Mouse (Mus musculus): ENCODE data around the gene Aloxe3.
"Not testable (repeated sequence)": the region's sequence is repeated elsewhere in the genome, so short reads cannot be mapped to it uniquely, and the experiment has no call there.

The Aloxe3 gene

DNA sequence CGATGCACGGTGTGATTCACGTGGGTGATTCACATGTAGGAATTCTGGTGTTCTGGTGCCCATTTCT lies at the start of gene Aloxe3:
TSS of gene Aloxe3 (plus strand) at position 45 of the 67 bp plus-strand sequence.
- no peak for DNase-seq (ENCODE audit: low spot score in 2 of 2)

GRCm38 (mm10) chr11:69076572-69076971 lies 49.1 kb upstream of the Aloxe3 start:
- no peak for DNase-seq (ENCODE audit: low spot score in 2 of 2)

DNA sequence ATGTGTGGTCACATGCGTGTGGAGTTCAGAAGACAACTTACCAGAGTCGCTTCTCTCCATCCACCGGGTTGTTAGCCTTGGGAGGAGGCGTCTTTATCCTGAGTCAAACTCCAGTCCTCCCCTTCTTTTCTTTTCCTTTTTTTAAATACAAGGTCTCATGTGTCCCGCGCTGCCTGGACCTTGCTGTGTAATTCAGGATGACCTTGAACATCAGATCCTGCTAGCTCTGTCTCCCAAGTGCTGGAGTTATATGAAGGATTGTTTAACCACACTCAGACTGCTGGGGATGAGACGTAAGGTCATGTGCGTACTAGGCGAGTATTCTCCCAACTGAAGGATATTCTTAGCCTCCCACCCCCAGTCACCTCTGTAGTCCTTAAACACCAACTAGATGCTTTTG lies 48.4 kb upstream of the Aloxe3 start:
- DNase-seq (ENCODE audit: low spot score in 2 of 2) = no peak

- no peak for DNase-seq (ENCODE audit: low spot score in 2 of 2)
Measured at GRCm38 (mm10) chr11:69078041-69078440, 47.7 kb upstream of the Aloxe3 start.

DNA sequence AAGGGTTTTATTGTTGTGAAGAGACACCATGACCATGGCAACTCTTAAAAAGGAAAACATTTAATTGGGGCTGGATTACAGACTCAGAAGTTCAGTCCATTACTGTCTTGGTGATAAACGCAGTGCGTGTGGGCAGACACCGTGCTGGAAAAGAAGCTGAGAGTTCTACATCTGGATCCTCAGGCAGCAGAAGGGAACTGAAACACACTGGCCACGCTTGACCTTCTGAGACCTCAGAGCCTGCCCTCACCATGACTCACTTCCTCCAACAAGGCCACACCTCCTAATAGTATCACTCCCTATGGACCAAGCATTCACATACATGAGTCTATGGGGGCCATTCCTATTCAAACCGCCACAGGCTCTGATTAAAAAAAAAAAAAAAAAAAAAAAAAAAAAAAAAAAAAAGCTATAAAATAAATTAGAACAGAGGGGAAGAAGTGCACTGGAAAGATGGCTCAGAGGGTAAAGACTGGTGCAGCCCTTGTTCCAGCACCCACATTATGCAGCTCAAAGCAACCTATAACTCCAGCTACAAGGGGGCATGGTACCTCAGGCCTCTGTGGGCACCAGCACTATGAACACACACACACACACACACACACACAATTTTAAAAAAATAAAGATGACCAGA lies 46.8 kb upstream of the Aloxe3 start:
- DNase-seq (ENCODE audit: low spot score in 2 of 2) = no peak

DNA sequence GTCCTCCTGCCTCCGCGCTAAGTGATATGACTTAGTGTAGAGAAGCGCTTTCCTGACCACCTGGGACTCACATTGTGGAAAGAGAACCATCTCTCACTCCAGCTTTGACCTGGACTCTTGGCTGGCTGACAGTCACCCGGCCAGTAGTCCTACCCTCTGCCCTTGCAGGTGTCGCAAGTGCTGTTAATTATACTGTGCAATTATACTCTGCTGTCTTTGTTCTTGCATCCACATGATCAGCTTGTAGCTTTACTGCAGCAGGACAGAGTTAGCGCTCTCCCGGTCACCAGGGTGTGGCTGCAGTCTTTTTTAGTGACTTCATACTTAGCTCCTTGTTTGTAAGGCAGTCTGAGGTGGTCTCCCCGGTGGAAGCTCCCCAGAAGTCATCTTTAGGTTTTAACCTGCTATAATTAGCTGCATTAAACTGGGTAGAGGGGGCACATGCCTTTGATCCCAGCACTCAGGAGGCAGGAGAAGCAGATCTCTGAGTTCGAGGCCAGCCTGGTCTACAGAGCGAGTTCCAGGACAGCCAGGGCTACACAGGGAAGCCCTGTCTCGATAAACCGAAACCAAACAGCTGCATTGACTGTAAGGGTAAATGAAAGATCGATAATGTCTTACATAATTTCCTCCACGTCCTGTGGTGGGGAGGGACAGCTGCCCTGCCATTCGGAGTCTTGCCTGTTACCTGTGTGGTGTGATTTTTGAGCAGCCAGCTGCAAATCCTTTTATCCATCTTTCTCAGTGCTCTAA lies 45.4 kb upstream of the Aloxe3 start:
- DNase-seq (ENCODE audit: low spot score in 2 of 2) = no peak

DNA sequence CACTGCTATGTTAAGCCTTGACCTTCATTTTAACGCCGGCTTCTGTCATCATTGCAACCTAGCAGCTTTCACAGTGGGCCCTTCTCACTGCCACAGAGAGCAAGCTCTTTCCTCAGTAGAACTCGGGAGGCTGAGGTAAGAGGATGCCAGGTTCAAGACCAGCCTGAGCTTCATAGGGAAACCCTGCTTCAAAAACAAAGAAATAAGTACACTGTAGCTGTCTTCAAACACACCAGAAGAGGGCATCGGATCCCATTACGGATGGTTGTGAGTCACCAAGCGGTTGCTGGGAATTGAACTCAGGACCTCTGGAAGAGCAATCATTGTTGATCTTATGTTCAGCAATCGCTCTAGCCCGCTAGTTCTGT lies 44.9 kb upstream of the Aloxe3 start:
- no peak for DNase-seq (ENCODE audit: low spot score in 2 of 2)

DNA sequence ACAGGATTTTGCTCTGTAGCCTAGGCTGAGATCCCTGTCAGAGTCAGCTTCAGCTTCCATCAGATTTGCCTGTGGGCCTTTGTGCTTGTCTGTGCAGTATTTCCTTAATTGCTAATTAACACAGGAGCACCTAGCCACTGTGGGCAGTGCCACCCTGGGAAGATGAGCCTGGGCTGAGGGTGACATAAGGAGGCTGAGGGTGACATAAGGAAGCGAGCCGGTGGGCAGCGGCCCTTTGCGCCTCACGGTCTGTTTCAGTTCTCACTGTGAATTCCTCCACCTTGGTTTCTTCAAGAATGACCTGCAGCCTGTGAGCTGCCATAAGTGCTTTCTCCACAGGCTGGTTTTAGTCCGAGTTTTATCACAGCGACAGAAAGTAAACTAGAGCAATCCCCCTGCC lies 44.1 kb upstream of the Aloxe3 start:
- DNase-seq (ENCODE audit: low spot score in 2 of 2) = no peak

DNA sequence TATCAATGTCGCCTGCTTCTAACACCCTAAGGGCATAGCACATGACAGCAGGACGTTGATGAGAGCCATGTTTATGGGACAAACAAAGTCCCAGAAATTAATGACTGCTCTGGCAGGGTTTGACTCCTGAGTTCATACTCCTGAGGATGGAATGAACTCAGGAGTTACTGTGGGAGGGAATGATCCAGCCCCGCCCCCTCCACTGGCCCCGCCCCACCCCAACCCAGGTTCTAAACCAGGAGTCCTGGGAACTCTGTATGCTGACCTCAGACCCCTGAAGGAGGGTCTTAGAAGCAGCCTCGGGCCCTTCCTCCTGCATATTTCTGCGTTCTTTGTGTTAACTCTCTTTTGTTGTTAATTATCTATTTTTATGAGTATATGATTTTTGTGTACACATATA lies 40.1 kb upstream of the Aloxe3 start:
- DNase-seq (ENCODE audit: low spot score in 2 of 2) = no peak

DNA sequence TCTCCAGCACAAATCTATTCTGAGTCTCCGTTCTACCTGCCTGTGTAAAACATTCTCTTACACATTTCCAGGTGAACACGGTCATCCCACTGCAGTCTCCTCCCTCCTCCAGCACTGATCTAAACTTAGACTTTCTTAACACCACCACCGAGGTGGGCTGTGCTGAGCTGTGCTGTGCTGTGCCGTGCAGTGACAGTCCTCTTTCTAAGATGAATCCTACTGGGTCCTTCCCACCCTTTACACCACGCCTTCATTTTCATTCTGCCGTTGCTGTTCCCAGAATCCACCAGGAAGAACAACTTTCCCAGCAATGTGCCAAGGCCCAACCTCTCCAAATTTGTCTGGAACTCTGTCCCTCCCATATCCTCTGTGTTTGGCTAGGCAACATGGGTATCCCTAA lies 39.3 kb upstream of the Aloxe3 start:
- no peak for DNase-seq (ENCODE audit: low spot score in 2 of 2)

- DNase-seq (ENCODE audit: low spot score in 2 of 2) = no peak
Measured at GRCm38 (mm10) chr11:69087082-69087481, 38.6 kb upstream of the Aloxe3 start.

DNA sequence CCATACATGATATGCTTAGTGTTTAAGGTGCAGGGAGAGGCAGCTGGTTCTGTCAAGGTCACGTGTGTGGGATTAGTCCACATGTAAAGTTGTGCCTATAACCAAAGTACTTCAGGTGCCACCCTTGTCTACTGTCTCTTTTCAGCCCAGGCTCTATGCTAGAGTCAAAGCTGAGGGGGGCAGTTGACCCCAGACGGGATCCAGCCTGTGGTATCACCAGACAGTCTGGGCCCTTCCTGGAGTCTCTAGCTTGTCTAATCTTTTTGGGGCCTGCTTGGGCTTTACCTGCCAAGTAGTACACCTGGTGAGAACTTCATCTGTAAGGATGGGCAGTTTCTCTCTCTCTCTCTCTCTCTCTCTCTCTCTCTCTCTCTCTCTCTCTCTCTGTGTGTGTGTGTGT lies 38.1 kb upstream of the Aloxe3 start:
- no peak for DNase-seq (ENCODE audit: low spot score in 2 of 2)

- DNase-seq (ENCODE audit: low spot score in 2 of 2) = peak; percentile 71 to 82
Measured at GRCm38 (mm10) chr11:69088103-69088855, 37.4 kb upstream of the Aloxe3 start, which contains the start of gene Vamp2. TSS of gene Vamp2 (plus strand) at chr11:69088490.

DNA sequence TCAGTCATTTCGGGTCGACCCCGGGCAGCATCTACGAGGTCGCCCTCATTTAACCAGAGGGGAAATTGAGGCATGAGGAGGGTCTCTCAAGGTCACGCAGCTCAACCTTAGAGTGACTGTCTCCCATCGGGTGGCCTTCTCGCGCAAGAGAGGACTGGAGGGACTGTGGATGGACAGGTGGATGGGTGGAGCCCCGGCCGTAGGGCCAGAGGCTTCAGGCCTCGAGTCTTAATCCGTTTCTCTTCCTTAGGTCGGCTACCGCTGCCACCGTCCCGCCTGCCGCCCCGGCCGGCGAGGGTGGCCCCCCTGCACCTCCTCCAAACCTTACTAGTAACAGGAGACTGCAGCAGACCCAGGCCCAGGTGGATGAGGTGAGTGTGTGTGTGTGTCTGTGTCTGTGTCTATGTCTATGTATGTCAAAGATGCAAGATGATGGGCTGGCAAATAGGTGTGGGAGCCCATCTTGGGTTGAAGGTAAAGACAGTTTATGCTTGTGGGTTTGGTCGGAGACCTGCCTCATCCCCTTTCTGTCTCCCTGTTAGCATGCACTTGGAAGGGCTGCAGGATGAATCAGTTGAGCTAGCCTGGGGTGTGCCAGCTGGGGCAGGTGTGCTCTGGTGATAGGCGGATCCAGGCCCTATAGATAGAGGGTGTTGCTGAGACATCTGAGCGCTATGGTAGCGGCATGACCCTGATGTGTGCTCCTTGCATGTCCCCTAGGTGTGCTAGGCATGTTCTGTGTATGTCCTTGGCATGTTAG lies 36.7 kb upstream of the Aloxe3 start:
- no peak for DNase-seq (ENCODE audit: low spot score in 2 of 2)

- no peak for DNase-seq (ENCODE audit: low spot score in 2 of 2)
Measured at GRCm38 (mm10) chr11:69089616-69090290, 35.9 kb upstream of the Aloxe3 start.

- DNase-seq (ENCODE audit: low spot score in 2 of 2) = no peak
Measured at GRCm38 (mm10) chr11:69090367-69090766, 35.3 kb upstream of the Aloxe3 start.

- DNase-seq (ENCODE audit: low spot score in 2 of 2) = no peak
Measured at GRCm38 (mm10) chr11:69091566-69092385, 33.9 kb upstream of the Aloxe3 start.

DNA sequence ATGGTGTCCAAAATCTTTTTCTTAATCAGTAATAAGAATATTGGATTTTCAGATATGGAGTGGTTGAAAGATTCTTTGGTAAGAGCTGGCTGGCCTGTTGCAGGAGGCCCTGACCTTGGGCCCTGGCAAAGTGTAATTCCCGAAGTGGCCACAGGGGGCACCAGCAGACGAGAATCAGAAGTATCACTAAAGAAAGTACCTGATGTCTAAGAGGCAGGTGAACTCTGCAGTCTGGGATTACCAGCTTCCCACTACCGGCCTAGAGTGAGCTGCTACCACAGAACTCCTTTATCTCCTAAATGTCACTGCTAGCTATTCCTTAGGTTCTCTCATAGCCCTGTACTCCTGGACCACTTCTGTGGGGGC lies 33.3 kb upstream of the Aloxe3 start:
- DNase-seq (ENCODE audit: low spot score in 2 of 2) = peak; percentile 79 to 90

GRCm38 (mm10) chr11:69092871-69093270 lies 32.8 kb upstream of the Aloxe3 start:
- no peak for DNase-seq (ENCODE audit: low spot score in 2 of 2)

DNA sequence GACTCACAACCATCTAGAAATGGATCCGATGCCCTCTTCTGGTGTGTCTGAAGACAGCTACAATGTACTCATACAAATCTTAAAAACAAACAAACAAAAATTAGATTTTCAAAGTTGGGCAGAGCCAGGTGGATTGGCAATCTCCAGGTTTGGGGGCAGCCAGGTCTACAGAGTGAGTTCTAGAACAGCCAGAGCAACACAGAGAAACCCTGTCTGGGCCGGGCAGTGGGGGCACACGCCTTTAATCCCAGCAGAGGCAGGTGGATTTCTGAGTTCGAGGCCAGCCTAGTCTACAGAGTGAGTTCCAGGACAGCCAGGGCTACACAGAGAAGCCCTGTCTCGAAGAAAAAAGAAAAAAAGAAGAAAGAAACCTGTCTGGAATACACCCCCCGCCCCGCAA lies 31.8 kb upstream of the Aloxe3 start:
- DNase-seq (ENCODE audit: low spot score in 2 of 2) = not testable (repeated sequence)

- peak; percentile 94 to 100 for DNase-seq (ENCODE audit: low spot score in 2 of 2)
Measured at GRCm38 (mm10) chr11:69094697-69095429, 30.8 kb upstream of the Aloxe3 start, which contains the start of gene Per1. TSS of gene Per1 (plus strand) at chr11:69095217.
